Mouse (Mus musculus) mouse trophoblast stem cell (cell line): ENCODE results near the gene Hmgb4.

ENCODE experiments used
- in situ Hi-C, 2 experiments: fragments of 300-500 bp; cut with MseI, MboI; formaldehyde crosslinking; loops; 2 replicates in 1 of 2; 3 replicates in 1 of 2; pipeline ENCODE4 v1.15.1; 2025

Gene Hmgb4

DNA sequence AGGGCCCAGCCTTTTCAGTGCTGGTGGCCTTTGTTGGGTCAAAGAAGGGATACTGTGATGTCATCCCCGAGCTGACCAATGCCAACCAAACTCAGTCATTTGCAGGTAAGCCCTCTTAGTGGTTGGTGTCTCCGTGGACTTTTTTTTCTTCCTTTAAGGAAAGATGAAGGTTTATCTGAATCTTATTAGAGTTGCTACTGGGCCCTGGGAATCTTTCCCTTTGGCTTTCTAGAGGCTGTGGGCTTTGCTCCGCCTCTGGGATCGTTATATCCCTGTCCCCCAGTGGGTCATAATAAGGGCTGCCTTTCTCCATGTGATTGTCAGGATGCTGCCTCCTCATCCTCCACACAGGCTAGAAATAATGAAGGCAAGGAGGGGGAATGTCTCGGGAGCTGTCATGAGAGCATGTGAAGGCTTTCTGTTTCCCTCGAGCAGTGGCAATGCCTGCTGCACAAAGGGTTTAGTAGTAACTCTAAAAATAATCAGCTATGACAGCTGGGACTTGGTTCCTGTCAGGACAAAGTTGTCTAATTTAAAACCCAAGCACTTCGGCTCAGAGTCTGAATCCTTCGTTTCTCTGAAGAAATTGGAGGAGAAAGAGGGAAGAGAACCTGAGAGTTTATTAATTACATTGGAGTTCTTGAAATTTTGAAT, at the start of gene Hmgb4:
Gene Hmgb4, minus strand, starts transcription at position 51 of the 654 bp plus-strand sequence.
- in situ Hi-C loops, result no loop called here

DNA sequence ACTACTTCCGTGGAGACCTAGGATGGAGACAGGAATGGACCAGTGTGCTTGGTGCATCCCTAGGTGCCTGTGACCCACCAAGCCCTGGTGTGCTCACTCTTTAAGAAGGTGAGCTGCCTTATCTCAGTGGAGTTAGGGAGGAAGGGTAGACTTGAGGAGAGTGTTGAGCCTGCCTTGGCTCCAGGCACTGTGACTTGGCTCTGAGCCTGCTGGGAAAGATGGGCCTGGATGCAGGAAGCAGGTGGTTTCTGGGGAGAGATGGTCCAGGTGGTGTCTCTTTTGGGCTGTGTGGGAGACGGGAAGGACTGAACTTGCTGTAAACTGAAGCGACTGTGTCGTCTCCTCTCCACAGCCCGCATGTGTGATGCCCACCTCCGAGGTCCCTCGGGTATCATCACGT, 45.3 kb upstream of the Hmgb4 start:
- in situ Hi-C loops, result no loop called here

- in situ Hi-C loops, result no loop called here
Observed at GRCm38 (mm10) chr4:128304049-128304448, 43.3 kb upstream of the Hmgb4 start.

DNA sequence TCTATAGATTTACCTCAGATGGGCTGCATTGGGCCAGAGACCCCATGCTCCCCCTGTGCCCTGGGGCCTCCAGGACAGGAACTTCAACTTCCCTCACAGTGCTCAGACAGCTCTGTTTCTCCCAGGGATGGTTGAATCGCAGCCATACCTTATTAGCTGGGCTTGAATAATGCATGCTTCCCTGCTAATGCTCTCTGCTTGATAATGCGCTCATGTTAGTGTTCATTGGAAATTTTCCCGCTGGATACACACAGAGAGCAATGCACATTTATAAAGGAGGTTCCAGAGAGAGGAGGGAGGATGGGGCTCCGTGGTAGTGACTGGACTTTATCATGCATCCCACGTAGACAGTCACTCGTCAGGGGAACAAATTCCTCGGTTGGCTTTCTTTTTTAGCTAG, 27.3 kb upstream of the Hmgb4 start:
- in situ Hi-C loops, result no loop called here

- in situ Hi-C loops, result no loop called here
Observed at GRCm38 (mm10) chr4:128285009-128285408, 24.3 kb upstream of the Hmgb4 start.

DNA sequence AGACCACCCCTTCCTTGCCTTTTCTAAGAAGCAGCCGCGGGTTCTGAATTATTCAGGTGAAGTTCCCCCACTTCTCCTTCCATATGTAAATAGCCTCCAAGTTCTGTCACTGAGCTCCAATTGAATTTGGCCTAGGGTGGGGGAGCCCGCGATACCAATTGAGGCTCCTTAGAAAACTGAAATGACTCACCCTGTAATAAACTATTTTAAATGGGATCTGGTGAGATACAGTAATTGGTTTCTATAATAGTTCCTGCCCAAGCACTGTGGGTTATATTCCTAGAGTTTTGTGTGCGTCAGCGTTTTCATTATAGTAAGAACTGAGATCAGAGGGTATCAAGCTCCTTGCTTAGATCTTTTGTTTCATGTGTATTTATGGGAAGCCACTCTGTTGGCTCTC, 14.8 kb upstream of the Hmgb4 start:
- in situ Hi-C loops, result no loop called here

GRCm38 (mm10) chr4:128275116-128275515, 14.4 kb upstream of the Hmgb4 start:
- in situ Hi-C loops, result no loop called here

- in situ Hi-C loops, result no loop called here
Observed at GRCm38 (mm10) chr4:128273146-128273545, 12.4 kb upstream of the Hmgb4 start.

GRCm38 (mm10) chr4:128272501-128272900, 11.7 kb upstream of the Hmgb4 start:
- in situ Hi-C loops, result no loop called here

DNA sequence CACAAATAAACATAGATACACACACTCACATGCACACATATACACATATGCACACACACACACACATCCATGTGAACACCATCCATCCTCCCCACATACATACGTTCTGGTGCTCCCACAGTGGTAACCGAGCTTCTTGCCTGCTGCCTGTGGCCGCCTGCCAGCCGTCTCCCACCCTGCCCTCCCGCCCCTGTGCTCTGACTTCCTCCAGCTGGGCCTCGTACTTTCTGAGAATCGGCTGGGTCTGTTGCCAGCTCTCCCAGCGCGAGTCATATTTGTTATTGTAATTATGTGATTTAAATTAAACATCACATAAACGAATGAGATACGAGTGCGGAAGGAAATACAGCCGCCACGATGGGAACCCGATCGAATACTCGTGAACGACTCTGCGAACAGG, 10.2 kb upstream of the Hmgb4 start:
- in situ Hi-C loops, result no loop called here

DNA sequence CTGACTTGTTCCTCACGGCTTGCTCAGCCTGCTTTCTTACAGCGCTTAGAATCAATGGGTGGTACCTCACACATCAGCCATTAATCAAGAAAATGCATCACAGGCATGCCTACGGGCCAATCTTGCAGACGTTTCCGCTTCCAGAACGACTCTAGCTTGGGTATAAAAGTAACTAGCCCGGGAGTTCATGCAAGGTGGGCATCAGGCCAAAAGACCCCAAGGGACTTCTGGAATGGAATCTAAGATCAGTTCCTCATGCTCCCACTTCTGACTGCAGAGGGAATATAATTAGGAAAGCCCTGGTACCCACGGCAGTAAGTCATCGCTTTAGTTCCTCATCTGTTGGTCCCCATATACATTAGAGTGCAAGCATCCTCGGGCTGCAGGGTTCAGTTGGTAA, 9.4 kb upstream of the Hmgb4 start:
- in situ Hi-C loops, result no loop called here

- in situ Hi-C loops, result no loop called here
Observed at GRCm38 (mm10) chr4:128269261-128269875, 8.6 kb upstream of the Hmgb4 start.

GRCm38 (mm10) chr4:128265341-128265740, 4.6 kb upstream of the Hmgb4 start:
- in situ Hi-C loops, result no loop called here

- in situ Hi-C loops, result no loop called here
Observed at GRCm38 (mm10) chr4:128264491-128264890, 3.7 kb upstream of the Hmgb4 start.

DNA sequence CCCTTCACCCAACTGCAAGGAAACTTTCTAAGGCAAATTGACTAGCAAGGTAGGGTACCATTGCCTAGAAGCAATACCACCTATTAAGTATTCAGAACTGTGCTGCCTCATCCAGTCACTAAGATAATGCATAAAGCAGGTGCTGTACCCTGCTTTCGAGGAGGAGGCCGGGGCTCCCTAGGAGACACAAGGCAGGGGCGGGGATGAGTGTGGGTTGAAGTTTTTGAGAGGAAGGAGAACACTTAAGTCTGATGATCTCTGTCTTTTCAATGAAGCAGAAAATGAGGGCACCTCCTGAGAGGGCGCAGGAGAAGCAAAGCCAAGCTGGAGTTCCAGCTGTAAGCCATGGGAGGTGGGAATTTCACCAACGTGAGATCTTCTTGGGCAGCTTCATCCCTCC, 1.5 kb downstream of the Hmgb4 start:
- in situ Hi-C loops, result no loop called here

DNA sequence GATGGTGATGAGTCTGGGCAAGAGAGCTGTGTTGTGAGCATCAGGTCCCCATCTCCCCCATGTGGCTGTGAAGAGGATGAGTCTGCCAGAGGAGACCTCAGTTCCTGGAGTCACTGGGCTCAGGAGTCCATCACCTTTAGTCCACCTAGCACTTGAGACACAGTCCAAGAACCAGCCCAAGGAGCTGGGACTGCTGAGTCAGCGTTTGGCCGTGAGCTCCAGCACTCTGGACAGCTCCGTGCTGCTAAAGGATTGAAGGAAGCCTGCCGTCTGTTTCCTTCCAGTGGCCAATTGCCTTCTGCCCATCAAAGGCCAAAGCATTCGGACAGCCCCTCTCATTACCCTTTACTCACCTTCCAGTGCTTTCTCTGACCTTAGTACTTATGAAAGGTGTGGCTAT, 12.1 kb downstream of the Hmgb4 start:
- in situ Hi-C loops, result no loop called here

GRCm38 (mm10) chr4:128245201-128245600, 15.6 kb downstream of the Hmgb4 start:
- in situ Hi-C loops, result no loop called here

GRCm38 (mm10) chr4:128241854-128242356, 18.9 kb downstream of the Hmgb4 start:
- in situ Hi-C loops, result no loop called here

DNA sequence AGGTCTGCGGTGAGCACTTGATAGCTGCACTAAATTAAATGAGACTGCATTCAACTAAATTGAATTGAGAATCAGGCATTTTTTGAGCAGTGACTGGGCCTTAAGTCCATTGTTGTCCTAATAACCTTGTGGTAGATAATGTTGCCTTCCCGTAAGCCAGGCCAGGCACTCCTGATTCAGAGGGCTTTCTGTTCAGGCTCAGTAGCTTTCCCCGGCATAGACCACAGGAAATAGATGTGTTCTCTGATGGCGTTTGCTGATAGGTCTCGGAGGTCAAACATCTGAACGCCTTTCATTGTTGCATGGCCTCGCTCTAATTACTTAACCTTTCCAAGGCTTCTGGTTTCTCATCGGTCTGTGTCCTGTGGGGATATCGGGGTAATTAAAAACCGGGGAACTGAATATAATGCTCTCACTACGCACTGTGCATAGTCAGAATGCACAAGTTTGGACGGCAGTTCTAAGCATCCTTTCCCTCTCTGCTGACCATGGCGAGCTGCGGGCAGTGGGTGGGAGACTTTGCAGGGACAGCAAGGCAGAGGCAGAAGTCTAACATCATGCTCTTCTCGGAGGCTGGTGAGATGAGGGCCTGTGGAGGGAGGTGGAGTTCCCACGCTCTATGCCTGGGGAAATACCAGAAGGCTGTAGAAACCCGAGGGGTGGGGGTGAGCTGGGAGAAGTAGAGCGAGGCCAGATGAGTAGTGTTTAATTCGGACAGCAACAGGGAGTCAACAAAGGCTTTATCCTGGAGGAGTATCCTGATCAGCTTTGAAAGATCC, 19.5 kb downstream of the Hmgb4 start:
- in situ Hi-C loops, result no loop called here

DNA sequence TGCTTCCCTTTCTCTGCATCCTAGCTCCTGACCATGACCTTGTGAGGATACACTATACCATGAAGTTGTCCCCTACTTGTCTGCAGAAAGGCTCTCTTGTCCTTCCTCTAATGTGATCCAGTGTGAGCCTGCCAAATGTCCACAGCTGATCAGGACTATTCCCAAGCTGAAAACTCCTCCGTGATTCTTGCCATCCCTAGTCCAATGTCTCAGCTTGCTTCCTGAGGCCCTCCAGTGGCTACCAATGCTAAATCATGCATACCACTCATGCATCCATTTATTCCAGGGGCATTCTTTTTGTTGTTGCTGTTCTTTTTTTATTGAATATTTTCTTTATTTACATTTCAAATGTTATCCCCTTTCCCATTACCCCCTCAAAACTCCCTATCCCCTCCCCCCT, 21.6 kb downstream of the Hmgb4 start:
- in situ Hi-C loops, result no loop called here

DNA sequence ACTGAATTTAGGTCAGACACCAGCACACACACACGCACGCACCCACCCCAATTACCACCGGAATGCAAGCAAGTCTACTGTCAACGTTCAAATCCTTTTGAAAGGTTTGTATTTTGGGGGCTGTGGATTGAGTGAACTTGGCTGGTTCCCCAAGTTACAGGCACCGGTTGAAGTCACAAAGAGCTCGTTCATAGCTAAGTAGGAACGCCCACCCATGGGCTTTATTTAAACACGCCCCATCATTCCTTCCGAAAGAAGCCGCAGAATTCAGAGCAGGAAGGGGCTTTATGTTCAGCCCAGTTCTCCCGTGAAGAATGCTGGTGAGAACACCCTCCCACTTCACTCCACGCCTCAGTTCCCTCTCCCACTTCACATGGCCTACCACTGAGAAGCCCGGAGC, 27.3 kb downstream of the Hmgb4 start:
- in situ Hi-C loops, result no loop called here

DNA sequence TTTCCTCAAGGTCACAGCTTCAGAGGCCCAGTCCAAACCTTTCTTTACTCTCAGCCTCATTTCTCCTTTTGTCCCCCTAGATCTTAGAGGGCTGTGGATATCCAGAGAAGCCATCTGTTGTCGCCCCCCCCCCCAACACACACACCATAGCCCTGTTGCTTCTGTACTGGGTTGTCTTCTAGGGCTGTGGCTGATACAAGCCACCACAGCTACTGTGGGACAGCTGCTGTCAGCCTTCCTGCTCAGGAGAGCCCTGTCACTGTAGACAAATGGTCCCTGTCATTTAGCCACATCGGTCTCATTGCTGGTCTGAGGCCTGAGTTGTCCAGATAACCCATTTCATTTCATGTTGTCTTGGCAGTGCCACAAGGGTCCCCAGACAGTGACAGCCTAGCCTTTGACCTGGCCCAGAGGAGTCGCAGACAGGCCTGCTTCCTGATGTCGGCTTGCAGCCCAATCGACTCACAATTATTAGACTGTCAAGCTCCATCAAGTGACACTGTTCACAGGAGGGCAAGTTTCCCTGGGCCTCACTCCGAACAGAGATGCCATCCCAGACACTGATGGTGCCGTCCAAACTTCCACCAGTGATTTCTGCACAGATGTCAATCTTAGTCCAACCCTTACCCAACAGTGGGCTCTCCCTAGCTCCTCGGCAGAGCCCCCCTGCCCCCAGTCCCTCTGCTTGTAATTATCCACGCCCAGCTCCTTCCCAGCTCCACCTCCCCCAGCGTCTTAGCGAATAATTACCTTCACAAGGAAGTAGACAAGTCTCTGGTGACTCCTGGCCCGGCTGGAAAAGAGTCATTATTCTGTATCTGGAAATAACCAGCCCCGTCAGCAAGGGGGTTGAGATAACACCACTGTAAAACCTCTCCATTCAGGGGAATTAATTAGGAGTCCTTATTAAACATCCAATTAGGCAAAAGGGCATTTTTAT, 33.1 kb downstream of the Hmgb4 start:
- in situ Hi-C loops, result no loop called here
